ENCODE assay signal across 8 mouse cellular contexts in genomic region chr2:30270134-30270533, GRCm38 (mm10). TPM values are rescaled to one million over a fixed set of nuclear protein-coding genes. Genes with fewer than 3 reads are reported as not detected.
DNase-seq lines count a peak whose midpoint lies in the region; ATAC-seq and TF ChIP-seq lines count a peak whose summit lies in the region.

No protein-coding gene starts in this region.

- ATAC-seq in activated CD4-positive, CD25-positive, alpha-beta regulatory T cell, adult 4 months: peak; percentile 71
- peak; percentile 89 for ATAC-seq in intestine, postnatal 0 days
- ATAC-seq in midbrain, embryonic 13.5 days: peak; percentile 83
- ATAC-seq in stomach, embryonic 16.5 days (ENCODE audit: insufficient read depth, low FRiP score): peak; percentile 85

- 0 out of 2 replicates have a peak, but pooled peaks cover 12% of the 10 kb centered on the region for H3K4me1 ChIP-seq in intestine, postnatal 0 days (replicated peaks; ENCODE audit: control insufficient read depth, insufficient read depth, low read length)
- H3K4me1 ChIP-seq in midbrain, embryonic 13.5 days (replicated peaks): peaks cover 19% of the 10 kb centered on the region
- peaks cover 30% of the 10 kb centered on the region for H3K4me1 ChIP-seq in stomach, embryonic 16.5 days (ENCODE audit: control insufficient read depth, insufficient read depth, low read length)

- DNase-seq in B cell, adult 2 months: peak; percentile 71 to 73
- DNase-seq in embryo, embryonic 11.5 days (ENCODE audit: low read depth, low spot score): peak; percentile 52
- peak; percentile 99 for DNase-seq in heart, adult 11 months
- DNase-seq in left cerebral cortex, postnatal 4 days: peak; percentile 47

- no peaks in the 10 kb centered on the region for H3K9me3 ChIP-seq in intestine, postnatal 0 days (ENCODE audit: control insufficient read depth)
- H3K9me3 ChIP-seq in midbrain, embryonic 13.5 days: no peaks in the 10 kb centered on the region
- no peaks in the 10 kb centered on the region for H3K9me3 ChIP-seq in stomach, embryonic 16.5 days (replicated peaks; ENCODE audit: control insufficient read depth, low read length)

- H3K4me2 ChIP-seq in intestine, postnatal 0 days (replicated peaks; ENCODE audit: low read depth): no peak overlapping the region
- H3K4me2 ChIP-seq in midbrain, embryonic 13.5 days (replicated peaks): no peak overlapping the region
- no peak overlapping the region for H3K4me2 ChIP-seq in stomach, embryonic 16.5 days (ENCODE audit: low read depth, low read length)

- WGBS in intestine, postnatal 0 days: 3% methylated on average over 1 of the region's 1 CpGs
- WGBS in midbrain, embryonic 13.5 days: 59% methylated on average over 1 of the region's 1 CpGs
- WGBS in stomach, embryonic 16.5 days: 5% methylated on average over 1 of the region's 1 CpGs

- H3K27ac ChIP-seq in intestine, postnatal 0 days (ENCODE audit: low read depth, low read length): no peak overlapping the region
- no peak overlapping the region for H3K27ac ChIP-seq in midbrain, embryonic 13.5 days
- H3K27ac ChIP-seq in stomach, embryonic 16.5 days (ENCODE audit: low read length): peak overlapping the region; percentile 71

- no peaks in the 10 kb centered on the region for H3K36me3 ChIP-seq in intestine, postnatal 0 days (ENCODE audit: control insufficient read depth, insufficient read depth)
- H3K36me3 ChIP-seq in midbrain, embryonic 13.5 days: peaks cover 5% of the 10 kb centered on the region
- no peaks in the 10 kb centered on the region for H3K36me3 ChIP-seq in stomach, embryonic 16.5 days (ENCODE audit: control insufficient read depth, insufficient read depth, low read length)

- H3K9ac ChIP-seq in intestine, postnatal 0 days (ENCODE audit: low read depth, low read length): no peak overlapping the region
- no peak overlapping the region for H3K9ac ChIP-seq in midbrain, embryonic 13.5 days (replicated peaks)
- peak overlapping the region; percentile 52 for H3K9ac ChIP-seq in stomach, embryonic 16.5 days (ENCODE audit: low read length)

- intact Hi-C loops in left cerebral cortex, postnatal 4 days (cut with DNase I): no loop called here

- H3K4me3 ChIP-seq in intestine, postnatal 0 days (ENCODE audit: low read depth, low read length): no peak overlapping the region
- H3K4me3 ChIP-seq in midbrain, embryonic 13.5 days (replicated peaks): no peak overlapping the region
- no peak overlapping the region for H3K4me3 ChIP-seq in stomach, embryonic 16.5 days (replicated peaks; ENCODE audit: low read length)

- no peaks in the 10 kb centered on the region for H3K27me3 ChIP-seq in intestine, postnatal 0 days (replicated peaks; ENCODE audit: control insufficient read depth, insufficient read depth, low read length)
- no peaks in the 10 kb centered on the region for H3K27me3 ChIP-seq in midbrain, embryonic 13.5 days
- H3K27me3 ChIP-seq in stomach, embryonic 16.5 days (ENCODE audit: control insufficient read depth, insufficient read depth, low read length): no peaks in the 10 kb centered on the region

- TF ChIP-seq CTCF in intestine, postnatal 0 days (IDR thresholded peaks at IDR 0.05; ENCODE audit: low read depth): peak; percentile 96

RNA-seq across cellular contexts. Expression of gene Phyhd1, which starts 4.1 kb away (rescaled TPM):
- 1 to 10 TPM; 3.9 to 4.8 TPM for polyA plus RNA-seq in activated CD4-positive, CD25-positive, alpha-beta regulatory T cell, adult 4 months (2017; shearing (Covaris generic))
- 3.1 and 3.7 TPM in 2 replicates for polyA plus RNA-seq in intestine, postnatal 0 days (2015; fragmentation: Nextera tagmentation; extraction: Ambion mirVana)
- 10 to 100 TPM; 17.1 to 19.3 TPM for total RNA-seq in left cerebral cortex, postnatal 4 days (2021)
- 5.7 and 7.7 TPM in 2 replicates for polyA plus RNA-seq in midbrain, embryonic 13.5 days (2015; fragmentation: Nextera tagmentation; extraction: Ambion mirVana)
- polyA plus RNA-seq in stomach, embryonic 16.5 days (2015; fragmentation: Nextera tagmentation; extraction: Ambion mirVana): 13.3 and 13.5 TPM in 2 replicates

RNA-seq across cellular contexts. Expression of gene Gm28038, which starts 10.7 kb away (rescaled TPM):
- polyA plus RNA-seq in activated CD4-positive, CD25-positive, alpha-beta regulatory T cell, adult 4 months (2017; shearing (Covaris generic)): not detected
- not detected in 2 replicates for polyA plus RNA-seq in intestine, postnatal 0 days (2015; fragmentation: Nextera tagmentation; extraction: Ambion mirVana)
- total RNA-seq in left cerebral cortex, postnatal 4 days (2021): not detected
- not detected in 2 replicates for polyA plus RNA-seq in midbrain, embryonic 13.5 days (2015; fragmentation: Nextera tagmentation; extraction: Ambion mirVana)
- polyA plus RNA-seq in stomach, embryonic 16.5 days (2015; fragmentation: Nextera tagmentation; extraction: Ambion mirVana): not detected in 2 replicates

RNA-seq across cellular contexts. Expression of gene Dolk, which starts 16.0 kb away (rescaled TPM):
- 10 to 100 TPM; 11.6 to 13.6 TPM for polyA plus RNA-seq in activated CD4-positive, CD25-positive, alpha-beta regulatory T cell, adult 4 months (2017; shearing (Covaris generic))
- 23.7 and 24.7 TPM in 2 replicates for polyA plus RNA-seq in intestine, postnatal 0 days (2015; fragmentation: Nextera tagmentation; extraction: Ambion mirVana)
- 10 to 100 TPM; 18.7 to 21.6 TPM for total RNA-seq in left cerebral cortex, postnatal 4 days (2021)
- polyA plus RNA-seq in midbrain, embryonic 13.5 days (2015; fragmentation: Nextera tagmentation; extraction: Ambion mirVana): 30.6 and 32.3 TPM in 2 replicates
- 32.4 and 34.0 TPM in 2 replicates for polyA plus RNA-seq in stomach, embryonic 16.5 days (2015; fragmentation: Nextera tagmentation; extraction: Ambion mirVana)

RNA-seq across cellular contexts. Expression of gene Nup188, which starts 16.1 kb away (rescaled TPM):
- polyA plus RNA-seq in activated CD4-positive, CD25-positive, alpha-beta regulatory T cell, adult 4 months (2017; shearing (Covaris generic)): 10 to 100 TPM; 25.8 to 30.6 TPM
- 7.1 and 9.1 TPM in 2 replicates for polyA plus RNA-seq in intestine, postnatal 0 days (2015; fragmentation: Nextera tagmentation; extraction: Ambion mirVana)
- total RNA-seq in left cerebral cortex, postnatal 4 days (2021): 10 to 100 TPM; 36.6 to 42.0 TPM
- polyA plus RNA-seq in midbrain, embryonic 13.5 days (2015; fragmentation: Nextera tagmentation; extraction: Ambion mirVana): 23.6 and 27.9 TPM in 2 replicates
- polyA plus RNA-seq in stomach, embryonic 16.5 days (2015; fragmentation: Nextera tagmentation; extraction: Ambion mirVana): 26.0 and 30.5 TPM in 2 replicates

RNA-seq across cellular contexts. Expression of gene Gm28035, which starts 29.8 kb away (rescaled TPM):
- polyA plus RNA-seq in activated CD4-positive, CD25-positive, alpha-beta regulatory T cell, adult 4 months (2017; shearing (Covaris generic)): not detected
- polyA plus RNA-seq in intestine, postnatal 0 days (2015; fragmentation: Nextera tagmentation; extraction: Ambion mirVana): 0.03 and 0.04 TPM in 2 replicates
- total RNA-seq in left cerebral cortex, postnatal 4 days (2021): 10 to 100 TPM in 1 of 2 experiments, 1 to 10 TPM in 1; 7.7 to 10.5 TPM
- polyA plus RNA-seq in midbrain, embryonic 13.5 days (2015; fragmentation: Nextera tagmentation; extraction: Ambion mirVana): 0.39 and 0.40 TPM in 2 replicates
- 0.24 and 0.30 TPM in 2 replicates for polyA plus RNA-seq in stomach, embryonic 16.5 days (2015; fragmentation: Nextera tagmentation; extraction: Ambion mirVana)

Comparison
In these comparisons a context has a peak if more than half of its experiments do, and no peak if none do; other contexts are left out.
1. DNase-seq: peak in every context shown above with its lines; median percentile 99 in heart, adult 11 months; 72 in B cell, adult 2 months; 52 in embryo, embryonic 11.5 days; 47 in left cerebral cortex, postnatal 4 days.